ENCODE assay signal across 20 mouse cellular contexts in the genomic region with DNA sequence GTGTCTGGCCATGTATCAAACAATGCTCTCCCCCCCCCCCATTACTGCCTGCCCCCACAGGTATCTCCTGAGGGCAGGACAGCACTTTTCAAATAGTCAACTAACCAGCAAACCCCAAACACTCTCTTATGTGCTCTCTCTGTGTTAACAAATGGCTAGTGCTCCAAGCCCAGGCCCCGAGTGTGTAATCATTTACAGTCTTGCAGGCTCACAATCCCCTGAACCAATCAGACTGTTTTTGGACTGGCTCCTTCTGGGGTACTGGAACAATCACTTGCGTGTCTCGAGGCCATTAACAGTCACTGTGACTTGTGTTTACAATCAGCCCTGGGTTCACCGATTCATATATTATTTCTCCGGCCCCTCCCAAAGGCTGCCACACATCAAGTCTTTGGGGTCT. TPM values are rescaled to one million over a fixed set of nuclear protein-coding genes. Genes with fewer than 3 reads are reported as not detected.
A peak's percentile ranks its signal among the peaks of the same experiment; 100 is the strongest.
DNase-seq lines count a peak whose midpoint lies in the region; TF ChIP-seq lines count a peak whose summit lies in the region.
"Had no signal": no experiment of that assay in that cellular context is flagged by ENCODE, and none has a peak within 500 bp of the region (broad histone marks: within the 10 kb centered on the region; RNA-seq: fewer than 3 reads in every experiment).

No protein-coding gene starts in this region.

- H3K27me3 ChIP-seq in liver, adult 2 months (ENCODE audit: control insufficient read depth, insufficient read depth, low read length): peaks cover 9% of the 10 kb centered on the region
- peaks cover 53% of the 10 kb centered on the region for H3K27me3 ChIP-seq in embryonic facial prominence, embryonic 10.5 days (replicated peaks; ENCODE audit: low read depth, poor library complexity, severe bottlenecking)
- no peaks in the 10 kb centered on the region for H3K27me3 ChIP-seq in kidney, adult 2 months (replicated peaks; ENCODE audit: control insufficient read depth, insufficient read depth, low read length)
- H3K27me3 ChIP-seq: hindbrain, embryonic 15.5 days had no signal

- no peak overlapping the region for H3K4me3 ChIP-seq in liver, adult 2 months (ENCODE audit: insufficient read depth, low read depth, low read length)
- H3K4me3 ChIP-seq in embryonic facial prominence, embryonic 10.5 days: no peak overlapping the region
- H3K4me3 ChIP-seq in kidney, adult 2 months (ENCODE audit: insufficient read depth, low read depth, low read length): no peak overlapping the region
- H3K4me3 ChIP-seq: heart, embryonic 13.5 days; hindbrain, embryonic 15.5 days; stomach, embryonic 15.5 days had no signal

- peak; percentile 63 for DNase-seq in liver, adult 2 months (ENCODE audit: extremely low read depth, low read depth, low spot score)
- DNase-seq in liver: no peak
- no peak for DNase-seq in embryonic facial prominence, embryonic 10.5 days (ENCODE audit: low spot score)
- DNase-seq in kidney, adult 2 months: peak; percentile 83
- DNase-seq in kidney, postnatal 36 days: peak; percentile 70 to 80
- no peak for DNase-seq in cerebellum, adult 9-10 months
- no peak for DNase-seq in thymus, postnatal 4 days
- DNase-seq: adrenal gland, postnatal 14 days; cerebellum, adult 9-11 months; gastrocnemius, postnatal 36 days; lung, embryonic 14.5 days; thymus, postnatal 25 days had no signal

- TF ChIP-seq CTCF in liver, adult 2 months (IDR thresholded peaks at IDR 0.05; ENCODE audit: low read depth, low read length): no peak
- TF ChIP-seq CTCF in kidney, adult 2 months (conservative IDR thresholded peaks at IDR 0.05; ENCODE audit: insufficient read depth, insufficient read length, low read depth, low read length): no peak

- 29% methylated on average over 5 of the region's 5 CpGs for WGBS in liver, adult 2 months
- WGBS in embryonic facial prominence, embryonic 10.5 days: 77% methylated on average over 5 of the region's 5 CpGs
- 44% methylated on average over 5 of the region's 5 CpGs for WGBS in kidney, adult 2 months

- no peak overlapping the region for H3K27ac ChIP-seq in liver, adult 2 months (replicated peaks; ENCODE audit: insufficient read depth, low read depth, low read length)
- H3K27ac ChIP-seq in embryonic facial prominence, embryonic 10.5 days (replicated peaks): peak overlapping the region; percentile 80
- H3K27ac ChIP-seq in kidney, adult 2 months (ENCODE audit: insufficient read depth, low read depth, low read length): no peak overlapping the region
- H3K27ac ChIP-seq: heart, embryonic 13.5 days; hindbrain, embryonic 15.5 days; stomach, embryonic 15.5 days had no signal

- peaks cover 4% of the 10 kb centered on the region; the same call in 1 of the 2 replicates for H3K4me1 ChIP-seq in liver, adult 2 months (ENCODE audit: control insufficient read depth, insufficient read depth, low read length)
- H3K4me1 ChIP-seq in embryonic facial prominence, embryonic 10.5 days: peaks cover 62% of the 10 kb centered on the region
- H3K4me1 ChIP-seq in kidney, adult 2 months (ENCODE audit: control insufficient read depth, insufficient read depth, low read length): peaks cover 14% of the 10 kb centered on the region; the same call in 1 of the 2 replicates
- H3K4me1 ChIP-seq: stomach, embryonic 15.5 days had no signal

- H3K9me3 ChIP-seq in embryonic facial prominence, embryonic 10.5 days: no peaks in the 10 kb centered on the region
- H3K9me3 ChIP-seq: heart, embryonic 13.5 days; hindbrain, embryonic 15.5 days; stomach, embryonic 15.5 days had no signal

- no peaks in the 10 kb centered on the region for H3K79me2 ChIP-seq in liver, adult 2 months (ENCODE audit: control insufficient read depth, insufficient read depth, low read length)

- H3K9ac ChIP-seq in liver, adult 2 months (ENCODE audit: low read depth, low read length): no peak overlapping the region
- H3K9ac ChIP-seq: heart, embryonic 13.5 days; hindbrain, embryonic 15.5 days; lung, embryonic 14.5 days; stomach, embryonic 15.5 days had no signal

- TF ChIP-seq POLR2A in liver, adult 2 months (IDR thresholded peaks at IDR 0.05; ENCODE audit: extremely low read depth, insufficient read depth, low read length): no peak
- no peak for TF ChIP-seq POLR2A in kidney, adult 2 months (IDR thresholded peaks at IDR 0.05; ENCODE audit: low read depth, low read length)

- no peaks in the 10 kb centered on the region for H3K36me3 ChIP-seq in liver, adult 2 months (ENCODE audit: control insufficient read depth, insufficient read depth, low read length)
- H3K36me3 ChIP-seq in embryonic facial prominence, embryonic 10.5 days (replicated peaks): no peaks in the 10 kb centered on the region
- H3K36me3 ChIP-seq in kidney, adult 2 months (ENCODE audit: control insufficient read depth, insufficient read depth, low read length): no peaks in the 10 kb centered on the region
- H3K36me3 ChIP-seq: heart, embryonic 13.5 days; hindbrain, embryonic 15.5 days; stomach, embryonic 15.5 days had no signal

RNA-seq across cellular contexts. Expression of a gene that starts 1.4 kb away (rescaled TPM):
- not detected in 2 replicates for total RNA-seq in liver, adult 2 months (2014; rRNA removed)
- not detected in 2 replicates for polyA plus RNA-seq in liver, adult 2 months (2012; rRNA removed)
- polyA plus RNA-seq in embryonic facial prominence, embryonic 10.5 days (2016; fragmentation: Nextera tagmentation; extraction: Ambion mirVana): 1.7 and 3.6 TPM in 2 replicates
- polyA plus RNA-seq in kidney, adult 2 months (2012; rRNA removed): 0.34 and 0.61 TPM in 2 replicates
- total RNA-seq: adrenal gland, postnatal 14 days; ES-E14; gastrocnemius, postnatal 36 days; layer of hippocampus, postnatal 10 days; left cerebral cortex, postnatal 25 days had no signal
- polyA plus RNA-seq: C2C12; heart, embryonic 13.5 days; lung, embryonic 14.5 days; small intestine, adult 2 months; stomach, embryonic 15.5 days had no signal

Comparison
In these comparisons a context has a peak if more than half of its experiments do, and no peak if none do; other contexts are left out.
1. DNase-seq: peak in liver, adult 2 months (single experiment), kidney, adult 2 months (single experiment) and kidney, postnatal 36 days (2 of 2); none in liver (single experiment), embryonic facial prominence, embryonic 10.5 days (single experiment), cerebellum, adult 9-10 months (single experiment) and thymus, postnatal 4 days (single experiment).